Mouse (Mus musculus) A20 (cell line): Measurements from ENCODE around the gene Xab2.

Source experiments
- DNase-seq: peaks from one replicate; pipeline ENCODE4 v3.0.0-alpha.2; 2011; ENCODE audit warnings: low read depth, low spot score

Xab2 gene

DNA sequence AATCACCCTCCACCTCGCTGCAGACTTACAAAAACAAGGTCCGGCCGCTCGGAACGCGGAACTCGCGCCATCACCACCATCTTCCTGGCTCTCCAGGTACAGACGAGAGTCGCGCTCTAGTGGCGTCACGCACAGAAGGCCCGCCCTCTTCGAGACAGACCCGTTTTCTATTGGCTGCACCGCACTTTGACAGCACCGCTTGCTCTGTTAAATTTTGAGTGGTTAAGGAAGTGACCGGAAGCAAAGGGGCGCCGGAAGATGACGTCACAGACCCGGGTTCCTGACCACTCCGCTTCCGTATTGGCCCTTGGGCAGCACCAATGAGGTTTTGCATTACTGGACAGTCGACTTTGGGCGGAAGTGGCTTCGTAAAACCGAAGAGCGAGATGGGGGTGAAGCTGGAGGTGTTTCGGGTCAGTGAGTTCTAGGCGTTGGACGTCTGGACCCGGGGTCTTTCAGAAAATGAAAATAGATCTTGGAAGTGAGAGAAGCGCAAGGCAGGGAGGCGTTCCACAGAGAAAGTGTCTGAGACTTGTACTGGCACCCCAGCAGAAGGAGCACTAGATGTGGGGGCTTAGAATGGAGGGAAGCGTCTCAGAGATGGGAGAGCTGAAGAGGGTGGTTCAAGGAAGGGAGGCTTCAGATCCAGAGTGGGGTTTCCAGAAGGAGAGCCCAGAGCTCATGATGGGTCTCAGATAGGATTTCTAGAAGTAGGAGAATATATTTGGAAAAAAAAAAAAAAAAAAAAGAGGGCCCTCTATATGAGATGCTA lies at the start of gene Xab2, which contains the start of gene Pet100:
Gene Xab2, minus strand, starts transcription at position 118 of the 772 bp plus-strand sequence.
Gene Pet100, plus strand, starts transcription at position 350 of the 772 bp plus-strand sequence.
- DNase-seq, result peak; percentile 100

DNA sequence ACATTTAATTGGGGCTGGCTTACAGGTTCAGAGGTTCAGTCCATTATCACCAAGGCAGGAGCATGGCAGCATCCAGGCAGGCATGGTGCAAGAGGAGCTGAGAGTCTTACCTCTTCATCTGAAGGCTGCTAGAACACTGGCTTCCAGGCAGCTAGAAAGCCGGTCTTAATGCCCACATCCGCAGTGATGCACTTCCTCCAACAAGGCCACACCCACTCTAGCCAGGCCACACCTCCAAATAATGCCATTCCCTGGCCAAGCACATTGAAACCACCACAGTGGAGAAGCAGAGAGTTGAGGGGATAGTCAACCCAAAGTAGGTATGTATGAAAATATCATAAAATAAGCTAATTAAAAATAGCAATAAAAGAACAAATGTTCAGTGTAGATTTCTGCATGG lies 49.3 kb upstream of the Xab2 start:
- no peak for DNase-seq

DNA sequence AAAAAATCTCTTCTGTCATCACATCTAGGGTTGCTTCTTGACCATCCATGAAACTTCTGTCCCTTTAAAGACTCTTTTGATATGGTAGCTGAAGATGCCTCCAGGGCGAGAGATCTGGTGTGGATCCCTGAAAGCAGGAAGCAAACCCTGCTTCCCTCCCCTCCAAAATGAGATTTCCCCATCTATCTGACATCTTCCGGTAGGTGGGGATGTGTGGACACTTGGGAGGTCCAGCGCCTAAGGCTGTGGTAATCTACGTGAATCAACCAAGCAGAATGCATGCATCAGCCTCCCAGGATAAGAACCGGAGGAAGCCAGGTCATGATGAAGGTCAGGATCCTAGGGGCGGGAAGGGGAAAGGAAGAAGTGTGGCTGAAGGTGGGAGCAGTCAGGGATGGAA lies 44.4 kb upstream of the Xab2 start, which contains the start of gene Mcemp1:
Gene Mcemp1, plus strand, starts transcription at position 248 of the 400 bp plus-strand sequence.
- no peak for DNase-seq

DNA sequence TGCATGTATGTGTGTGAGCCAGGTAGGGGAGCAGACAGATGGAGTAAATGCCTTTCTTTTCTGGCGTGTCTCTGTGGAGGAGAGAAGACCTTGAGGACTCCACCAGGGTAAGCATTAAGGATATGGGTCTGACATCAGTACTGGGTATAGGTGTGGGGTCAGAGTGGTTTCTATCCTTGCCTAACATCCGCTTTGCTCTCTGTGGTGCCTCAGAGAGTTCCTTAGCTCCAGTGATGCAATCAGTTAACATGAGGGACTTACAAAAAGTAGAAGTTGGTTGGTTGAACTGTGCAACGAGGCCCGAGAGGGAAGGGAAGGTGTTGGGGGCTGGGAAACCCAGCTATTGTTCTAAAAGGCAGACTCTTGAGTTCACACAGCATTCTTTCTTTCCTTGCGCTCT lies 43.3 kb upstream of the Xab2 start:
- no peak for DNase-seq

DNA sequence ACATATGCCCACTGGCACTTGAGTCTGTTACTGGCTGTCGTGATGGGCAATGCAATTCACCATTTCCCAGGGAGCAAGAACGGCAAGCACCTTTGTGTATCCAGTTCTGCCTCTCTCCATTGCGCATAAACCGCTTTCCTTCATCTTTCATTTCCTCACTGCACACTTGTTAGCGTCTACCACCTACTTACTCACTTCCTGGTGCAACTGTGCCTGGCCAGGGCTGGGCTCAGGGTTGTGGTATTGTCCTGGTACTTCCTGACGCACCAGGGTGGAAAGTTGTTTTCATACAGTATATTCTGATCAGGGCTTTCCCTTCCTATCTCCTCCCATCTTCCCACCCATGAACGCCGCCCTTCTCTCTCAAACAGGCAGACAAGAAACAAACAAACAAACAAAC lies 39.8 kb upstream of the Xab2 start:
- no peak for DNase-seq

DNA sequence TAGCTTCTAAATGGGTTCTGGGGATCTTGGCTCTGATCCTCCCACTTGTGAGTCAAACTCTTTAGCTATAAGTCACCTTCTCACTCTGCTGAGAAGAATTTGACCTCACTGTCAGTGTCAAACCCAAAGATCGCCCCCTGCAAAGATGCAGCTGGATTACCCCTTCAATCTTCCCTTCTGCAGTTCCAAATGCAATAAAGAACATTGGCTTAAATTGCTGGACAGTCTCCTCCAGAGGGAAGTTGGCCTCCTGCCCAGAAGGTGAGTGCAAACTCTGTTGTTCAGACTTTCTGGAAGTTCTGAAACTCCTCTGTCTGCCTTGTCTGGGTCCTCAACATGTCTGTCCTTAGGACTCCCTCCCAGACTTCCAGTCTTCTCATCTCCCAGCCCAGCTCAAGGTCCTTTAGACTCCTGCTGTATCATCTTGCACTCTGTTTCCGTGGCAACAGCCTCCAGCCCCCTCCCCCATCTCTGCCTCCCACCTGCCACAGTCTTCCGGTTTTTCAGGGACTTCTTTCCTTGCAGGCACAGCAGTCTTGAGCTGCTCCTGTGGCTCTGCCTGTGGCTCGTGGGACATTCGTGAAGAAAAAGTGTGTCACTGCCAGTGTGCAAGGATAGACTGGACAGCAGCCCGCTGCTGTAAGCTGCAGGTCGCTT lies 35.7 kb upstream of the Xab2 start:
- DNase-seq, result no peak

DNA sequence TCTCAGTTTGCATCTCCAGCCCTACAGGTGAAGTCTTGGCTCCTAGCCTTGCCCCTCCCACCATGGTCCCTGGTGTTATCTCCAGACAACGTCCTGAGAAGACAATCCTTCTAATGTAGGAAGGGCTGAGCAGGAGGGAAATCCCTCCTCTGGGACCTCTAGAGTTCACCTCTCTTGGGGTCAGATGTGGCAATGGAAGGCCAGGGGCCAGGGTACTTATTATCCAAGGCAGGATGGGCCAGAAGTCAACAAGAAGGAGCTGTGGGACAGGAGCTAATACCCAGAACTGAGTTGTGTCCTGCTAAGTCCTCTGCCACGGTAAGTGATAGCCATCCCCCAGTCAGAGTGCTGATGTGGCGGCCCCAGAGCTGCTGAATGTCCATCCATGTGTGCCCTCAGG lies 34.4 kb upstream of the Xab2 start, which contains the start of gene Retn:
Gene Retn, plus strand, starts transcription at position 245 of the 400 bp plus-strand sequence.
- DNase-seq, result no peak

DNA sequence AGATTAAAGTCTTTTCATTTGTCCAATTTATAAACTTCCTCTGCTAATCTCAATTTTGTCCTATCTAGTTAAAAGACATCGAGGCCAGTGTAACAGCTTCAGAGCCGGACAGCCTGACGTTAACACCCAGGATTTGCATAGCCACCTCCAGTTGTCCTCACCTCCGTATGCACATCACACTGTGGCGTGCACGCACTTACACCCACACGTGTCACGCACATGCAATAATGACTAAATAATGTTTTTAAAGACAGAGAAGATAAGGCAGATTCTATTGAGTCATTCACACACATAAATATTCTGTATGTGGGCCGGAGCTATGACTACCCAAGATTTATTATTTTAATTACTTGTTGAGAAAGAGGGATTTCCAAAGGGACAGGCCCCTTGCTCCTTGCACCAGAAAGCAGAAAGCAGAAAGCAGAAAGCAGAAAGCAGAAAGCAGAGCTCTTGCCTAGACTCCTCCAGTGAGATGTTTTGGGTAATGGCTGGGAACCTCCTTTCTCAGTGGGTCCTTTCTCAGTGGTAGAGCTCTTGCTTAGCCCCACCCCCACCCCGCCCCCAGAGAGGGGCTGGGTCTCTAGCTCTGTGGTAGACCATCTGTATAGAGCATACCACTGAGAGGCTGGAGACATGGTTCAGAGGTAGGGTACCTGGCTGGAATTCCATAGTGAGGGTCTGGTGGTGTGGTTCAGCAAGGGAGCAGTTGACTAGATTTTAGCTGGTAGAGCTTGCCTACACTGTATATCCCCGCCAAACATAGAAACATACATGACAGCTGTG lies 33.8 kb upstream of the Xab2 start:
- DNase-seq, result no peak

DNA sequence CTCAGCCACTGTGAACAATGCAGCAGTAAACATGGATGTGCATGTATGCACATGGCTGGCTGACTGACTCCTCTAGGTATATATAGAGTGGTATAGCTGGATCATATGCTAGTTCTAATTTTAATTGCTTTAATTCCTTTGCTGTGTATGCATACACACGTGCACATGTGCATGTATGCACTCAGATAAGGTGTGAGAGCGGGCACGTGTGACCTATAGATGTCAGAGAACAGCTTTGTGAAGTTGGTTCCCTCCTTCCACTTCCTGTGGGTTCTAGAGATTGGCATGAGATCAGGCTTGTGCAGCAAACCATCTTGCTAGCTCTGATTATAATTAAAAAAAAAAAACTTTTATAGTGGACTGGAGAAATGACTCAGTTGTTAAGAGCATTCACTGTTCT lies 31.7 kb upstream of the Xab2 start:
- no peak for DNase-seq

DNA sequence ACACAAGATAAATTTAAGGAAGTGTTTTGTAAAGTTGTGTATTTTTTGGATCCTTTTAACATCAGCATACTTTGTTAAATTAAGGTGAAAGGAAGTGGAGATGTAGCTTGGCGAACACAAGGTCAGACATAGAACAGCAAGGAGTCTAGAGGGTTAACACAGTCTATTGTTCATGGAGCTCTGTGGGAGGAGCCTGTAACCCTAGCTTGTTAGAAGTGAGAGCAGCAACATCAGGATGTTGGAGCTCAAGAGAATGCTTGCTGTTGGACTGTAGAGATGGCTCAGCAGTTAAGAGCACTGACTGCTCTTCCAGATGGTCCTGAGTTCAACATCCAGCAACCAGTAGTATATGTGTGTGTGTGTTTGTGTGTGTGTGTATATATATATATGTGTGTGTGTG lies 27.9 kb upstream of the Xab2 start:
- DNase-seq, result no peak

DNA sequence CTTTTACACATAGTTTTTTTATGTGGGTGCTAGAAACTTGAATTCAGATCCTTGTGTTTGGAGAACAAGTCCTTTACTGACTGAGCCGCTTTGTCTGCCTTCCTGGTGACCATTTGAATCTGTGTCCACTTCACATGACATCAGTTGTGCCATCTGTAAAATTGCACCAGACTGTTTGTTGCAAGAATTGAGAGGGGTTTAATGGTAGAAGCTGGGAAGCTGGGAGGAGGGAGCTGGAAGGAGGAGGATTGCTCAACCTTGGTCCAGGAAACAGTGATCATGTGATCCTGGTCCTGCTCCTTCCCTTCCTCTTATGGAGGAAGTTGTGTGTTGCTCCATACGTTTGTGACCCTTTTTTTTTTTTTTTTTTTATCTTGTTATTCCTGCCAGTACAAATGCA lies 27.2 kb upstream of the Xab2 start:
- DNase-seq, result no peak

DNA sequence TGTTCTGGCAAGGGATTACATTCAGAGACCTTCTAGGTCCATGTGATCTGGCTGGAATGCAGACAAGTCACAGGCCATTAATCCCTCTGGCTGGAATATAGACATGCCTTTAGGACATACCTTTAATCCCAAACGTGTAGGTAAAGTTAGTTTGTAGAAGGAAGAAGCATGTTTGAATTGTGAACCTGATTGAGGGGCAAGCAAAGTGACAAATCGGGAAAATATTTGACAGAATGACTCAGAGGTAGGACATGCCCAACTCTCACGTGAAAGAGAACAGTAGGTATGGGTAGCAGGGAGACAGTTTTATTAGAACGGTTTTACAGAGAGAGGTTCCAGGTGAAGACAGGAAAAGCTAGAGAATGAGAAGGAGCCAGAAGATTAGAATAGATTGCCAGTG lies 26.4 kb upstream of the Xab2 start:
- no peak for DNase-seq

DNA sequence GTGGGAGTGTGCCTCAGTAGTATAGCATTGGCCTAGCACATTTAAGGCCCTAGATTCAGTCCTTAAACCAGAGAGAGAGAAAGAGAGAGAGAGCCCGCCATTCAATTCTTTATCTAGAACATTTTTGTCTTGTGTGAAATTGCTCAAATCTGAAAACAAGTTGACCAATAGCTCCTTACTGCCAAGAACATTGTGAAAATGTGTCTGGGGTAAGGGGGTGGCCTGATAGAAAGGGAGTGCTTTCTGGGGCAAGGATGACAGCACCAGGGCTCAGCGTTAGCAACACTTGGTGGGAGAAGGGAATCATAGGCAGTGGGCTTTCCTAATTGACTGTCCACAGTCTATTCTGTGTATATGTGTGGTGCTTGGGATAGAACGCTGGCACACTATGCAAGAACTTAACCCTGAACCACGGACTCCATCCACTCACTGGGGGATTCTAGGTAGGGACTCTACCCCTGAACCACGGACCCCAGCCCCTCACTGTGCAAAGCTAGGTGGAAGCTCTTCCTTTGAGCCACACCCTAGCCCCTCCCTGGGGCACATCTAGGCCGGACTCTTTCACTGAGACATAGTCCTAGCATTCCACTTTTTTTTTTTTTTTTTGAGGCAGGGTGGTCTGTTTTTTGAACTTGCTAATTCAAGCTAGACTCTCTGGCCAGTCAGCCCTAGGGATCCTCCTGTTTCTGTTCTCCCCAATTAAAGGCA lies 25.9 kb upstream of the Xab2 start:
- no peak for DNase-seq

DNA sequence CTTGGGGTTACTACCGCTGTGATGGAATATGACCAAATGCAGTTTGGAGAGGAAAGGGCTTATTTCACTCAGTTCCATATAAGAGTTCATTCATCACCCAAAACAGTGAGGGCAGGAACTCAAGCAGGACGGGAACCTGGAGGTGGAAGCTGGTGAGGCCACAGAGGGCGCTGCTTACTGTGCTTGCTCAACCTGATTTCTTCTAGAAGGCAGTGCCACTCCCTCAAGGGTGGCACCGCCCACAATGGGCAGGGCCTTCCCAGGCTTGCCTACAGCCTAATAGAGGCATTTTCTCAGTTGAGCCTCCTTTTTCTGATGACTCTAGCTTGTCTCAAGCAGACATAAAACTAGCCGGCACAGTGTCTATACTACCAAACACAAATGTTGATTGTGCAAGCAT lies 24.7 kb upstream of the Xab2 start:
- peak; percentile 78 for DNase-seq

DNA sequence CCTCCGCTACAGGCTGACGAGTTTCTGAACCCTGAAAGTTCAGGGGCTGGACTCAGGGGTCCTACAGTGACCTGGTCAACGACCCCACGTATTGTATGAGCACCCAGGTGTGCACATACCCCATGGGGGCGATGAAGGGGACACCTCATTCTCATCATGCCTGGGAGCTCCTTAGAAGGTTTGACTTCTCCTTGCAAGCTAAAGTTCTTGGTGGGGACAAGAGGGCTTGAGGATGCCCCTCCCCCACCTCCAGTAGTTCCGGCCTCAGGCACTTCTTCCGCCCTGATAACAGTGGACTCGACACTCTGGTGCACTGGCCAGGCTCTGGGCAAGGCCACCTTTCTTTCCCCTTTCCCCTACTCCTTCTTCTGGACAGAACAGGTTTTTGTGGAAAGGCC lies 10.4 kb upstream of the Xab2 start:
- peak; percentile 75 for DNase-seq

DNA sequence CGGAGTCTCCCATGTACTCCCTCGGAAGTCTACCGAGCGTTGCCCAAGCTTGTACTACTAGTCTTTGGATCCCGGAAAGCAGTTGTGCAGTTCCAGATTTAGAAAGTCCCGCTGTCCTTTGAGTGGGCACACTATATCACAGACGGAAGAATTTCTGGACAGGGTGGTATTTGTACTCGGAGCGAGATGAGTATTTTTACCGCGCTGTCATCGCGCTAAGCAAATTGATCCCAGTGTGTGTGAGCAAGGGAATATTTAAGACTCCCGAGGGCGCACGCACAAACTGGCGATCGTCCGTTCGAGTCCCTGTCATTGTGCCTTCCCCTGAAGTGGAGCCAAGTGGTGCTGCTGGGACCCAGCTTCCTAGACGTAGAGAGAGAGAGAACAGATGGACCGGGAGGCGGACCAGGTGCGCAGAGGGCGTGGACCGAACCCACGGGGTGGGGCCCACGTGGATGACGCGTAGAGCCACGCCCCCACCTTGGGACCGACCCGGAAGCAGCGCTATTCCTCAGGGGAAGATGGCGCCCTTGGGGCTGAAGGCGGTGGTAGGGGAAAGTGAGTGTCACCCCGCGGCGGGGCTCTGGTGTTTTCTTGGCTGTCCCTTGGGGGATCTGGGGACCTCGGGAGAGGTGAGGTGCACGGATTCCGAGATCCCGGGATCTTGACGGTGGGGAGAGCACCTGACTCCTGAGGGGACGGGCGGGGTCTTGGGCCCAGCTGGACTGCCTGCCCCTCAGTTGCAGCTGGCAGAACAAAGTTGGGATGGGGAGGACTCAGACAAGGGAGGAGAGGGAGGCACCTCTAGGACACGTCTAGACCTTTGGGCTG lies 9.7 kb upstream of the Xab2 start, which contains the start of gene Stxbp2:
Gene Stxbp2, plus strand, starts transcription at position 309 of the 831 bp plus-strand sequence.
- DNase-seq, result peak; percentile 91

DNA sequence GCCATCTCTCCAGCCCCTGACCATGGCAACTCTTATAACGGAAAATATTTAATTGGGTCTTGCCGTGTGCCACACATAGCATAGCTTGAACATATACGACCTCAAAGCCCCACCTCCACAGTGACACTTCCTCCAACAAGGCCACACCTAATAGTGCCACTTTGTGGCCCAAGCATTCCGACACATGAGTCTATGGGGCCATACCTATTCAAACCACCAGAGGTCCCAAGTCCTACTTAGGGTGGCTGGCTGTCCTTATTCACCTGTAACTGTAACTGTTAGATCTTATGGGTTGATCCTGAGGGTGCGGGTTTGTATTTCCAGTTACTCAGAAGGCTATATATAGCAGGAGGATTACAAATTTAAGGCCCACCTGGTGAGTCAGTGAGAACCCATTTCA lies 6.9 kb upstream of the Xab2 start:
- DNase-seq, result peak; percentile 75

DNA sequence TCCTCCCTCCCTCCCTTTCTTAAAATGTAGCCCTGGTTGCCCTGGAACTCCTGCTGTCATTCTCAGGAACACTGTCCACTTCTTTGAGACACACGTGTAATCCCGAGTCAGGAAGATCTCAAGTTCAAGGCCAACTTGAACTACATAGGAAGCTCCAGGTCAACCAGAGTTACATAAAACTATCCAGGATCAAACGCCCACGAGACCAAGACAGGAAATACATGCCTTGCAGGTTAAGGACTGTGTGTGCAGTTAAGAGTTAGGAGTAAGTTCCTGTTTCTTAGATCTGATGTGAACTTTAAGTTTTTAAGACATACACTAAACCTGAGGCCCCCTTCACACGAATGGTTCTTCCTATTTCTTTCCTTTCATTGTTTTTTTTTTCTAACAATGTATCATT lies 5.9 kb upstream of the Xab2 start:
- DNase-seq, result no peak

DNA sequence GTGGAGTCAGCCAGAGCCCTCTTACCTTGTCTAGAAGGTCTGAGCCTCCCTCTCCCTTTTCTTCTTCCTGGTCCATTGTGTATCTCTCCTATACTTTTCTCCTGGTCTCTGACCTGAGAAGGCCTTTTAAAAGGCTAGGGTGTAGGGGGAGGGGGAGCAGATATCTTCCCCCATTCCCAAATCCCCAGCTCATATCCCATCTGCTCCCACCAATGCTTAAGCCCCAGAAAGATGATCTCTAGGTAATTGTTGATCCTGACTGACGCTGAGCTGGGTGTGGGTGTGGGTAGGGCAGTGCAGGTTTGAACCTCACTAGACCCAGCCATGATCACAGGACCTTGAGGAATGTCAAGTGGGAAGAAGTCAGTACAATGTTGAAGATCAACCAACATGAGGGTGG lies 4.3 kb upstream of the Xab2 start, which contains the start of gene Pcp2:
Gene Pcp2, minus strand, starts transcription at position 101 of the 400 bp plus-strand sequence.
- no peak for DNase-seq

DNA sequence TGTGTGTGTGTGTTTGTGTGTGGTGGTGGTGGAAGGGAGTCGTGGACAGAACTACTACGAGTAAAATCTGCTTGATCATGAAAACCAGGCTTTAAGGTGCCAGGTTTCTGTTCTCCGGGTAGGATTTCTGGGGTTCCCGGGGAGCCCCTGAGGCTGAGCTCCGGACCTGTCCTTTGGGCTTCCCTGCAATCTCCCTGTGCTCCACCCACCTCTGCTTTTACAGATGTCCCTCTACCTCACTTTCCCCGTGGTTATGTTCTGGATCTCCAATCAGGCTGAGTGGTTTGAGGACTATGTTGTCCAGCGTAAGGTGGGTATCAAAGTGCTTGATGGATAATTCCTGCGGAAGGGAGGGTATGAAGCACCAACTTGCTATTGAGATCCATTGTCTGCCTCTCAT lies 1.0 kb upstream of the Xab2 start:
- DNase-seq, result no peak

DNA sequence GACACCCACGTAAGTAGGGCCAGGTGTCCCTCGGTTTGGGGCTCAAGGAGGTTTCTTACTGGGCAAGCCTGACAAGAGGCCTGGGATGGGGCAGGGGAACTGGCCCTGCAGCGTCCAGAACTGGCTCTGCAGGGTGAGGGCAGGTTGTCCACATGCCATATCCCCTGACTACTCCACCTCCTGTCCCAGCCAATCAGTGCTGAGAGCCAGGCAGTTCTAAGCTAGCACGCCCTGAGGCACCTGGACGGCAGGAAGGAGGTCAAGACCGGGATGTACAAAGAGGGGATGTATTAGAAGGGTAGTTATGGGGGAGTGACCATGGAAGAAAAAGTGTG lies 11.3 kb downstream of the Xab2 start:
- DNase-seq, result no peak
